Mouse (Mus musculus): ENCODE measurements around the gene Pradc1. TPM values are rescaled to one million over a fixed set of nuclear protein-coding genes. Genes with fewer than 3 reads are reported as not detected.

Gene Pradc1
- 10 to 100 TPM; 12.0 to 16.2 TPM for total RNA-seq (2023)

DNA sequence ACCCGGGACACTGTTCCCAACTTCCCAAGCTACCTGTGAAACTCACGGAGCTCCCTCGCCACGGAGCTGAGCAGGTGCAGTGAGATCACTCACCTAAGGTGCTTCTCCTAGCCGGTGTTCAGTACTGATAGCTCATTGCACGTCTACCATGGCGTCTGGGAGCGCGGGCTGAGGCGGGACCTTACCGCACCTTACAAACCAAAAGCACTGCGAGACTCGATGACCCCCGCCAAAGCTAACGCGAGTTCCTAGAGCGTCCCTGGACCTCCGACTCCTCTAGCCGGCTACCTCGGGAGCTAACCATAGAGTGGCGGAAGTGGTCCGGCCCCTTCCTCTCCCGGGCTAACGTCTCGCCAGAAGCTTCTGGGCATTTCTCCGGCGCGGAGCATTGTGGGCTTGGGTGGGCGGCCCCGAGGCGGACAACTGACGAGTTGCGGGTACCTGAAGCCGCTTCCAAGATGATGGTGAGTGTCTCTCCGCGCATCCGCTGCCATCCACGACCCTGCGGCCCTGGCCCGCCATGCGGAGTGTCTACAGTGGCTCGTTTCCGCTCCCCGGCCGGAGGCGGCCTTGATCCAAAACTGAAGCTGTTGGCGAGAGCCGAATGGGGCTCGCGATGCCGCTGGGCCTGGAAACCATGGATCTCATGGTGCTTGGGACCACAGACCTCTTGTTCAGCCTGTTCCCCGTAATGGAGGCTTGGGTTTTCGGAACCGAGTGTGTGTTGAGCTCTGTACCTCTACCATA is at the start of gene Pradc1:
Pradc1 (minus strand) TSS at position 307 of the 747 bp plus-strand sequence.

DNA sequence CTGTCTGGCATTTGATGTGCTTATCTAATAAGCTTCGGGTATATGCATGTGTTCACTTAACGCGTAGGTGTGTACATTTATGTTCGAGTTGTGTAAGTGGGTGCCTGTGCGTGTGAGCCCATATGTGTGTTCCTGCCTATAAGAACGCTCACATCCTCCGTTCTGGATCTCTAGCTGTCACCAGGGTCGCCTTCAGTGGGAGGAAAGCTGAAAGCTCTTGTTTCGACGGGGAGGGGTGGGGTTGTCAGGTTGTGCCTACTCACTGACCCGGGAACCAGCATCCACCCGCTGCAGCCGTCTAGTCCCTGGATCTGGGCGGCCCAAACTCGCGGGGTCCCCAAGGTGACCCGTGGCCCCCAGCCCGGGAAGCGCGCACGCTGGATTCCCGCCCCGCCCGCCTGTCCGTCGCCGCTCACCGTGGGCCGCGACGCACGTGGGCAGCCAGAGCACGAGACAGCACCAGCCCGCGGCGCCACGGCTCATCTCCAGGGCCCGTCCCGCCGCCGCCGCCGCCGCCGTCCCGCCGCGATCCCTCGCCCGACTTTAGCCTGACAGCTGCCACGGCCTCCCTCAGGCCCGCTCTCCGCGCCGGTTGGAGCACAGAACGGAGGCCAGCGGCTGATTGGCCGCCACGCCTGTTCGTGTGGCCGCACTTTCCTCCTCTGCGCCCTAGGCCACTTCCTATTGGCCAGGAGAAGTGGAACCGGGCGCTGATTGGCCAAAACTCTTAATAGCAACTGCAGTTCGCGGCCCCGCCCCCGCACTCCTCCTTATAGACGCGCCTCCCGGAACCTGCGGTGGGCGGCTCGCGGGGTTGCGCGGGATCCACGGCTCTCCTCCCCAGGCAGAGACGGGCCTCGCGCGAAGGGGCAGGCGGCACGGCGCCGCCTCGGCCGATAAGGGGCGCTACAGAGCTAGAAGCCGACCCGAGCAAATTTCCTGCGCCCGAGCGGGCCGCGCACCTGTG is 790 bp downstream of the Pradc1 start, which contains the start of gene Cct7:
Cct7 (plus strand) TSS at position 818 of the 967 bp plus-strand sequence.

DNA sequence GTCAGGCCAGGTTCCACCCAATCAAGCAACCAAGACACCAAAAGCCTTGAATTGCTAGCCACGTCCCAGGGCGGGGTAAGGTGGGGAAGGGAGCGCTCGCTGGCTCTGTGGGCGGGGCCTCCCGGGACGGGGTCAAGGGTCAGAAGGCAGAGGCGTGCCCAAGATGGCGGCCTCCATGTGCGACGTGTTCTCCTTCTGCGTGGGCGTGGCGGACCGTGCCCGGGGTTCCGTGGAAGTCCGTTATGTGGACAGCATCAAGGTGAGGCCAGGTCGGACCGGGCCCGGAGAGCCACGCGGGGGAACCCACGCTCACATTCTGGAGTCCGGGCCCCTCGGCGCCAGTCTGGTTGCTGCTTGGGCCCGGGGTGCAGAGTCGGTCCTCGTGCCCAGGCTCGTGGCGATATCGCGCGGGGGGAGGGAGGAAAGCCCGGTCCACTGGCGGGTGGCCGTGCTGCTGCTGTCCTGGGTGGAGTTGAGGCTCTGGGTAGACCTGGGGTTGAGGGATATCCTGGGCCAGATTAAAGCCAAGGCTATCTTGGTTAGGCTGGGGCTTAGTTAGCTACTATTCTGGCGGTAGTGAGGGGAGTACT is 19.8 kb downstream of the Pradc1 start, which contains the start of gene Smyd5:
Smyd5 (plus strand) TSS at position 148 of the 590 bp plus-strand sequence.

DNA sequence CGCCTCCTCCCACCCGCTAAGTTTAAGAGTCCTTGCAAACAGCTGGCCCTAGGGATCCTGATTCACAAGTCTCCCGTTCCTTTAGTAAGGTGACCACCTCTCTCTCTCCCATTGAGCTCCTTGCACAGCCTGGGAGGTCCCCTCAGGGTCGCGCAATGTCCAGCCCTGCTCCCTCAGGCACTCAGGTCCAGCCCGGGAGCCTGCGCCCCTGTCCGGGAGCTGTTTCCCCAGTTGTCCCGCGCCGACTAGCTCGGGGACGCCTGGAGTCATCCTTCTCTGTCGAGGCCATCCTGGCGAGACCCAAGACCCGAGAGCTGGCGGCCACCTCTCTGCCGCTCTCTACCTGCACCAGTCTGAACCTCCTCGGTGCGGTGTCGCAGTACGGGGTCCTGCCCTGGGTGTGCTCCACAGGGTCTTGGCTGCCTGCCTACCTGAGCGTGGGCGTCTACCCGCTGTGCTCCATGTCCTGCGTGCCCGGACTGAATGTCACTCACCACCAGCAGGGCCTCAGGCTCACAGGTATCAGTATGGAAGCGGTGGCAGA is 27.9 kb downstream of the Pradc1 start, which contains the start of gene Noto:
Noto (plus strand) TSS at position 51 of the 544 bp plus-strand sequence.

Other genes starting within 250 kb of the Pradc1 start
- 100 to 1,000 TPM in 1 of 2 experiments, 10 to 100 TPM in 1; 85.8 to 113 TPM for gene Sfxn5, start 118.5 kb downstream of the Pradc1 start, total RNA-seq (2023)
- 10 to 100 TPM; 15.7 to 19.6 TPM for gene Rab11fip5, start 77.3 kb downstream of the Pradc1 start, total RNA-seq (2023)
- not detected for gene Noto, start 28.1 kb downstream of the Pradc1 start, total RNA-seq (2023)
- 1 to 10 TPM; 8.9 to 9.0 TPM for gene Smyd5, start 20.0 kb downstream of the Pradc1 start, total RNA-seq (2023)
- 100 to 1,000 TPM in 1 of 2 experiments, 10 to 100 TPM in 1; 95.6 to 112 TPM for gene Cct7, start 456 bp downstream of the Pradc1 start, total RNA-seq (2023)
- not detected for gene Fbxo41, start 51.0 kb upstream of the Pradc1 start, total RNA-seq (2023)
- not detected for gene Egr4, start 61.6 kb upstream of the Pradc1 start, total RNA-seq (2023)
- gene Alms1, start 135.6 kb upstream of the Pradc1 start, total RNA-seq (2023), result 1 to 10 TPM; 8.7 to 9.8 TPM

Data from neutrophil, adult 83 days (primary cell).